Mouse (Mus musculus): Measurements from ENCODE around the gene Tlk1. TPM values are rescaled to one million over a fixed set of nuclear protein-coding genes. Genes with fewer than 3 reads are reported as not detected.

The Tlk1 gene
- polyA plus RNA-seq, 1 experiment = 30.4 TPM

- Histone ChIP-seq H3K4me1 (ENCODE audit: control insufficient read depth, insufficient read depth, low read length) (no peaks in the 10 kb centered on the region), H3K4me3 (replicated peaks; ENCODE audit: insufficient read depth, low read depth, low read length) (no peak overlapping the region), H3K27me3 (ENCODE audit: control insufficient read depth, insufficient read depth, low read length) (no peaks in the 10 kb centered on the region; the same call in 1 of the 2 replicates), H3K27ac (ENCODE audit: insufficient read depth, low read length) (no peak overlapping the region)
- no peak for DNase-seq
- 94% methylated on average over 10 of the region's 10 CpGs for WGBS
- no peak for TF ChIP-seq POLR2A (IDR thresholded peaks at IDR 0.05; ENCODE audit: borderline replicate concordance, insufficient read depth, low read length)
- TF ChIP-seq CTCF (IDR thresholded peaks at IDR 0.05; ENCODE audit: borderline replicate concordance, insufficient read depth, low read depth, low read length) = no peak
Measured at GRCm38 (mm10) chr2:70831709-70832350, 6.3 kb upstream of the Tlk1 start.

GRCm38 (mm10) chr2:70830683-70831082, 5.2 kb upstream of the Tlk1 start:
- H3K27ac ChIP-seq (ENCODE audit: insufficient read depth, low read length) = no peak overlapping the region
- 63% methylated on average over 2 of the region's 2 CpGs for WGBS
- no peak for TF ChIP-seq CTCF (IDR thresholded peaks at IDR 0.05; ENCODE audit: borderline replicate concordance, insufficient read depth, low read depth, low read length)
- TF ChIP-seq POLR2A (IDR thresholded peaks at IDR 0.05; ENCODE audit: borderline replicate concordance, insufficient read depth, low read length) = no peak

GRCm38 (mm10) chr2:70829946-70830610, 4.5 kb upstream of the Tlk1 start:
- H3K27me3 ChIP-seq (ENCODE audit: control insufficient read depth, insufficient read depth, low read length) = no peaks in the 10 kb centered on the region; the same call in 1 of the 2 replicates
- no peak overlapping the region for H3K4me3 ChIP-seq (replicated peaks; ENCODE audit: insufficient read depth, low read depth, low read length)
- 90% methylated on average over 5 of the region's 5 CpGs for WGBS
- no peak for DNase-seq
- no peaks in the 10 kb centered on the region for H3K4me1 ChIP-seq (ENCODE audit: control insufficient read depth, insufficient read depth, low read length)
- TF ChIP-seq CTCF (IDR thresholded peaks at IDR 0.05; ENCODE audit: borderline replicate concordance, insufficient read depth, low read depth, low read length) = no peak
- TF ChIP-seq POLR2A (IDR thresholded peaks at IDR 0.05; ENCODE audit: borderline replicate concordance, insufficient read depth, low read length) = no peak
- H3K27ac ChIP-seq (ENCODE audit: insufficient read depth, low read length) = no peak overlapping the region

More at GRCm38 (mm10) chr2:70830683-70831082, 5.2 kb upstream of the Tlk1 start:
- Histone ChIP-seq H3K27me3 (ENCODE audit: control insufficient read depth, insufficient read depth, low read length) (no peaks in the 10 kb centered on the region; the same call in 1 of the 2 replicates), H3K4me3 (replicated peaks; ENCODE audit: insufficient read depth, low read depth, low read length) (no peak overlapping the region), H3K4me1 (ENCODE audit: control insufficient read depth, insufficient read depth, low read length) (no peaks in the 10 kb centered on the region)
- DNase-seq = no peak

GRCm38 (mm10) chr2:70827780-70828179, 2.3 kb upstream of the Tlk1 start:
- H3K27me3 ChIP-seq (ENCODE audit: control insufficient read depth, insufficient read depth, low read length) = no peaks in the 10 kb centered on the region; the same call in 1 of the 2 replicates
- TF ChIP-seq CTCF (IDR thresholded peaks at IDR 0.05; ENCODE audit: borderline replicate concordance, insufficient read depth, low read depth, low read length) = no peak
- TF ChIP-seq POLR2A (IDR thresholded peaks at IDR 0.05; ENCODE audit: borderline replicate concordance, insufficient read depth, low read length) = no peak
- H3K4me1 ChIP-seq (ENCODE audit: control insufficient read depth, insufficient read depth, low read length) = no peaks in the 10 kb centered on the region; the same call in 1 of the 2 replicates
- no peak overlapping the region for H3K4me3 ChIP-seq (replicated peaks; ENCODE audit: insufficient read depth, low read depth, low read length)
- no peak for DNase-seq
- WGBS = 91% methylated on average over 8 of the region's 8 CpGs
- H3K27ac ChIP-seq (ENCODE audit: insufficient read depth, low read length) = no peak overlapping the region

- H3K4me3 ChIP-seq (replicated peaks; ENCODE audit: insufficient read depth, low read depth, low read length) = no peak overlapping the region
- H3K27me3 ChIP-seq (ENCODE audit: control insufficient read depth, insufficient read depth, low read length) = no peaks in the 10 kb centered on the region
- WGBS = 64% methylated on average over 8 of the region's 8 CpGs
- no peak for TF ChIP-seq CTCF (IDR thresholded peaks at IDR 0.05; ENCODE audit: borderline replicate concordance, insufficient read depth, low read depth, low read length)
- no peak for TF ChIP-seq POLR2A (IDR thresholded peaks at IDR 0.05; ENCODE audit: borderline replicate concordance, insufficient read depth, low read length)
- DNase-seq = no peak
- no peak overlapping the region for H3K27ac ChIP-seq (ENCODE audit: insufficient read depth, low read length)
- no peaks in the 10 kb centered on the region; the same call in 1 of the 2 replicates for H3K4me1 ChIP-seq (ENCODE audit: control insufficient read depth, insufficient read depth, low read length)
Measured at GRCm38 (mm10) chr2:70826436-70827230, 1.1 kb upstream of the Tlk1 start.

GRCm38 (mm10) chr2:70824838-70825370, 624 bp downstream of the Tlk1 start:
- H3K4me3 ChIP-seq (replicated peaks; ENCODE audit: insufficient read depth, low read depth, low read length) = peak overlapping the region; percentile 92
- 1% methylated on average over 57 of the region's 59 CpGs for WGBS
- H3K27me3 ChIP-seq (ENCODE audit: control insufficient read depth, insufficient read depth, low read length) = no peaks in the 10 kb centered on the region
- DNase-seq = no peak
- no peak for TF ChIP-seq CTCF (IDR thresholded peaks at IDR 0.05; ENCODE audit: borderline replicate concordance, insufficient read depth, low read depth, low read length)
- TF ChIP-seq POLR2A (IDR thresholded peaks at IDR 0.05; ENCODE audit: borderline replicate concordance, insufficient read depth, low read length) = 0 out of 2 replicates have a peak, but pooled peaks have one; percentile 6
- H3K27ac ChIP-seq (ENCODE audit: insufficient read depth, low read length) = peak overlapping the region; percentile 91
- no peaks in the 10 kb centered on the region; the same call in 1 of the 2 replicates for H3K4me1 ChIP-seq (ENCODE audit: control insufficient read depth, insufficient read depth, low read length)

All from cerebellum, adult 2 months (tissue).